Mouse (Mus musculus): ENCODE measurements around the gene Unc13a.

The Unc13a gene

GRCm38 (mm10) chr8:71686143-71686734 lies 14.7 kb upstream of the Unc13a start:
- no peak for DNase-seq (ENCODE audit: low spot score)

- no peak for DNase-seq (ENCODE audit: low spot score)
Observed at GRCm38 (mm10) chr8:71685573-71685972, 14.0 kb upstream of the Unc13a start.

- DNase-seq (ENCODE audit: low spot score): no peak
Observed at GRCm38 (mm10) chr8:71684701-71685100, 13.1 kb upstream of the Unc13a start.

GRCm38 (mm10) chr8:71682832-71683231 lies 11.3 kb upstream of the Unc13a start:
- no peak for DNase-seq (ENCODE audit: low spot score)

GRCm38 (mm10) chr8:71681369-71681915 lies 9.9 kb upstream of the Unc13a start:
- DNase-seq (ENCODE audit: low spot score): no peak

- DNase-seq (ENCODE audit: low spot score): no peak
Observed at GRCm38 (mm10) chr8:71680471-71680870, 8.9 kb upstream of the Unc13a start.

- DNase-seq (ENCODE audit: low spot score): no peak
Observed at GRCm38 (mm10) chr8:71679550-71680168, 8.1 kb upstream of the Unc13a start.

GRCm38 (mm10) chr8:71679116-71679515 lies 7.6 kb upstream of the Unc13a start:
- no peak for DNase-seq (ENCODE audit: low spot score)

GRCm38 (mm10) chr8:71678216-71678615 lies 6.7 kb upstream of the Unc13a start:
- no peak for DNase-seq (ENCODE audit: low spot score)

GRCm38 (mm10) chr8:71677555-71677954 lies 6.0 kb upstream of the Unc13a start:
- no peak for DNase-seq (ENCODE audit: low spot score)

GRCm38 (mm10) chr8:71676803-71677202 lies 5.2 kb upstream of the Unc13a start:
- no peak for DNase-seq (ENCODE audit: low spot score)

- no peak for DNase-seq (ENCODE audit: low spot score)
Observed at GRCm38 (mm10) chr8:71676020-71676741, 4.6 kb upstream of the Unc13a start, which contains the start of gene Jak3. Gene Jak3, plus strand, starts transcription at chr8:71676296.

- no peak for DNase-seq (ENCODE audit: low spot score)
Observed at GRCm38 (mm10) chr8:71675456-71676019, 4.0 kb upstream of the Unc13a start.

- no peak for DNase-seq (ENCODE audit: low spot score)
Observed at GRCm38 (mm10) chr8:71674071-71674470, 2.5 kb upstream of the Unc13a start.

- no peak for DNase-seq (ENCODE audit: low spot score)
Observed at GRCm38 (mm10) chr8:71672168-71672735, 695 bp upstream of the Unc13a start.

GRCm38 (mm10) chr8:71670621-71671548 lies 672 bp downstream of the Unc13a start:
- DNase-seq (ENCODE audit: low spot score): no peak

- no peak for DNase-seq (ENCODE audit: low spot score)
Observed at GRCm38 (mm10) chr8:71670198-71670597, 1.4 kb downstream of the Unc13a start.

- DNase-seq (ENCODE audit: low spot score): no peak
Observed at GRCm38 (mm10) chr8:71668220-71668975, 3.2 kb downstream of the Unc13a start.

- DNase-seq (ENCODE audit: low spot score): no peak
Observed at GRCm38 (mm10) chr8:71667256-71667655, 4.3 kb downstream of the Unc13a start.

GRCm38 (mm10) chr8:71666855-71667254 lies 4.7 kb downstream of the Unc13a start:
- no peak for DNase-seq (ENCODE audit: low spot score)
